Mouse (Mus musculus): Measurements from ENCODE around the gene Trip13. TPM values are rescaled to one million over a fixed set of nuclear protein-coding genes. Genes with fewer than 3 reads are reported as not detected.

Trip13 gene
- polyA plus RNA-seq (2015; fragmentation: Nextera tagmentation; extraction: Ambion mirVana) = 25.1 and 27.3 TPM in 2 replicates

DNA sequence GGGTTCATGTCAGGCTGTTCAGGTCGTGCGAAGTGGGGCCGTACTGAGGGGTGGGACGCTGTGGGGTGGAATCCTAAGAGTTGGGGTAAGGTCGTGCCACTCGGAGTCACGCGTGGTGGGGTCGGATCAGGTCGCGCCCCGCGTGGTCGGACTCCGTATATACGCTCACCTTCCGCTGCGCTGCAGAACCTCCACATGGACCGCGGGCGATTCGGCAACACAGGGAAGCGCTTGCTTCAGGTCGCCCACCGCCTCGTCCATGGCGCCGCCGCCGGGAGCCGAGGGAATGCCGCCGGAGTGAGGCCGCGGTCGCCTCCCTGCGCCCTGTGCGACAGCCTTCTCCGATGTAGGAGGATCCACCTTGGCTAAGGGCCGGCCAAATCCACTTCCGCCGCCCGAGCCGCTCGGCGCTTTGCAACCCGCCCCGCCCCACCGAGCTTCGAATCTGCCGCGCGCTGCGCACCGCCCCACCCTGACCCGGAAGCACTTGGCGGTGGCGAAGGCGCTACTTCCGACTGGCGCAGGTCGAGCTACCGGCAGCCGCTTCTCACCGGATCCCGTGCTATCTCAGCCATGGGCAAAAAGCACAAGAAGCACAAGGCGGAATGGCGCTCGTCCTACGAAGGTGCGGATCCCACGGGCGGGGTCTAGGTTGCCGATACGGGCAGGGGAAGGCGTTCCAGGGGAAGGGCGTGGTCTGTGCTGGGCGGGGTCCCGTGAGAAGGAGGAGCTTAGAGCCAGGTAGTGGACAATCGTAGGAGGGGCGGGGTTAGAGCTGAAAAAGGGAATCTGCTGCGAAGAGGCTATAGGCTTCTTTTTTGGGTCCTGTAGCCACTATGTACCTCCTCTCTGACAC, at the start of gene Trip13, which contains the start of gene Brd9:
Gene Trip13 (minus strand): TSS at position 464 of the 856 bp plus-strand sequence.
Gene Brd9 (plus strand): TSS at position 491 of the 856 bp plus-strand sequence.
- peak within 1 kb of the TSS; percentile 80 for H3K4me3 ChIP-seq (ENCODE audit: low read length)
- H3K4me1 ChIP-seq (ENCODE audit: control insufficient read depth, insufficient read depth, low read length) = peaks cover 8% of the 10 kb centered on the region
- H3K36me3 ChIP-seq (ENCODE audit: control insufficient read depth, insufficient read depth) = peaks cover 20% of the 10 kb centered on the region
- peak within 1 kb of the TSS; percentile 72 for H3K4me2 ChIP-seq (ENCODE audit: low read depth, low read length)
- H3K9me3 ChIP-seq (replicated peaks; ENCODE audit: control insufficient read depth, low read length) = no peaks in the 10 kb centered on the region
- H3K27ac ChIP-seq (ENCODE audit: low read length) = peak within 1 kb of the TSS; percentile 91
- WGBS = under 1% methylated on average over 82 of the region's 82 CpGs
- ATAC-seq (replicated peaks; ENCODE audit: extremely low read depth, insufficient read depth, low FRiP score) = peak; percentile 93
- no peaks in the 10 kb centered on the region for H3K27me3 ChIP-seq (ENCODE audit: control insufficient read depth, insufficient read depth, low read length)
- peak within 1 kb of the TSS; percentile 79 for H3K9ac ChIP-seq (ENCODE audit: low read length)

GRCm38 (mm10) chr13:73976935-73977334, 39.4 kb upstream of the Trip13 start:
- H3K9me3 ChIP-seq (replicated peaks; ENCODE audit: control insufficient read depth, low read length) = no peaks in the 10 kb centered on the region
- H3K9ac ChIP-seq (ENCODE audit: low read length) = no peak overlapping the region
- no peak overlapping the region for H3K4me2 ChIP-seq (ENCODE audit: low read depth, low read length)
- H3K36me3 ChIP-seq (ENCODE audit: control insufficient read depth, insufficient read depth) = no peaks in the 10 kb centered on the region
- H3K4me3 ChIP-seq (ENCODE audit: low read length) = no peak overlapping the region
- no peak overlapping the region for H3K27ac ChIP-seq (ENCODE audit: low read length)
- no peaks in the 10 kb centered on the region for H3K27me3 ChIP-seq (ENCODE audit: control insufficient read depth, insufficient read depth, low read length)
- no peak for ATAC-seq (replicated peaks; ENCODE audit: extremely low read depth, insufficient read depth, low FRiP score)
- 84% methylated on average over 5 of the region's 5 CpGs for WGBS
- no peaks in the 10 kb centered on the region for H3K4me1 ChIP-seq (ENCODE audit: control insufficient read depth, insufficient read depth, low read length)

- WGBS = 86% methylated on average over 3 of the region's 3 CpGs
- H3K27me3 ChIP-seq (ENCODE audit: control insufficient read depth, insufficient read depth, low read length) = no peaks in the 10 kb centered on the region
- H3K9me3 ChIP-seq (replicated peaks; ENCODE audit: control insufficient read depth, low read length) = no peaks in the 10 kb centered on the region
- H3K27ac ChIP-seq (ENCODE audit: low read length) = no peak overlapping the region
- H3K9ac ChIP-seq (ENCODE audit: low read length) = no peak overlapping the region
- no peaks in the 10 kb centered on the region for H3K36me3 ChIP-seq (ENCODE audit: control insufficient read depth, insufficient read depth)
- no peak overlapping the region for H3K4me2 ChIP-seq (ENCODE audit: low read depth, low read length)
- peaks cover 10% of the 10 kb centered on the region for H3K4me1 ChIP-seq (ENCODE audit: control insufficient read depth, insufficient read depth, low read length)
- H3K4me3 ChIP-seq (ENCODE audit: low read length) = no peak overlapping the region
- ATAC-seq (replicated peaks; ENCODE audit: extremely low read depth, insufficient read depth, low FRiP score) = no peak
These were observed 36.9 kb upstream of the Trip13 start for GRCm38 (mm10) chr13:73974523-73974922.

DNA sequence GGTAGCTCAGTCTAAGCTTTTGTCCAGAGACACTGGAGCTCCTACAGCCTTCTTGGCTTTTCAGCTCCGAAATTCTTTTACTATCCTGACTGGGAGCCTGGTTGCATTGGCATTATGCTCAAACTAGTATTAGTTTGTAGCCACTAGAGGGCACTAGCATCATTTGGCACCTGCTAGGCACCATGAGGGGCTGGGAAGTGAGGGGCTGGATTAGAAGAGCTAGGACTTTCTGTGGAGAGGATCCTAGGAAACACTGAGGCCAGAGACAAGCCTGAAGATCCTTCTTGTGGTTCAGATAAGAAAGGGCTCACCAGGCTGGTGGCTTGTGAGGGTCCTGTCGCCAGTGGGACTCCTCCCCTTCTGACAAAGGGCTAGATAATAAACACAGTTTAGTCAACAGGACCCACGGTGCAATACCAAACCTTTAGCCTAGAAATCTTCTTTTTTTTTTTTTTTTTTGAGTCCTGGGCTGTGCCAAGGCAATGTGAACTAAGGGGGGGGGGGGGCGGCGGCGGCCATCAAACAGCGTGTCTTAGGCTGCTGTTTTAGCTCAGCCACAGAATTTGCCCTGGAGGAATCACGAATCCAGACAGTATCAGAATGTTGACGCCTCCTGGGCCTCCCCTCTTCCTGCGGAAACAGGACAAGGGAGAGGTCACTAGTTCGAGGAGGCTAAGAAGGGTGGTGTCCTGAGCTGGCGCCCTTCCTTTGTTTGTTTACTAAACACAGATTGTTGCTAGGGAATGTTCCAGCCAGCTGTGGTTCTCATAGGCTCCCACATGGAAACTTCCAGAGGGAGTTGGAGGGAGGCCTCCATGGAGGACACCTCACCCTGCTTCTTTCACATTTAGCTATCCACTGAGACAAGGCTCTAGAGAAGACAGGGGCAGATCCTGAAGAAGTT, 33.2 kb upstream of the Trip13 start:
- Histone ChIP-seq H3K36me3 (ENCODE audit: control insufficient read depth, insufficient read depth) (no peaks in the 10 kb centered on the region), H3K27me3 (ENCODE audit: control insufficient read depth, insufficient read depth, low read length) (no peaks in the 10 kb centered on the region), H3K9ac (ENCODE audit: low read length) (peak overlapping the region; percentile 28; the same call in 1 of the 2 replicates), H3K9me3 (replicated peaks; ENCODE audit: control insufficient read depth, low read length) (no peaks in the 10 kb centered on the region), H3K4me1 (ENCODE audit: control insufficient read depth, insufficient read depth, low read length) (peaks cover 10% of the 10 kb centered on the region), H3K27ac (ENCODE audit: low read length) (peak overlapping the region; percentile 87), H3K4me2 (ENCODE audit: low read depth, low read length) (peak overlapping the region; percentile 59), H3K4me3 (ENCODE audit: low read length) (peak overlapping the region; percentile 27; the same call in 1 of the 2 replicates)
- ATAC-seq (replicated peaks; ENCODE audit: extremely low read depth, insufficient read depth, low FRiP score) = peak; percentile 90
- 8% methylated on average over 12 of the region's 12 CpGs for WGBS

DNA sequence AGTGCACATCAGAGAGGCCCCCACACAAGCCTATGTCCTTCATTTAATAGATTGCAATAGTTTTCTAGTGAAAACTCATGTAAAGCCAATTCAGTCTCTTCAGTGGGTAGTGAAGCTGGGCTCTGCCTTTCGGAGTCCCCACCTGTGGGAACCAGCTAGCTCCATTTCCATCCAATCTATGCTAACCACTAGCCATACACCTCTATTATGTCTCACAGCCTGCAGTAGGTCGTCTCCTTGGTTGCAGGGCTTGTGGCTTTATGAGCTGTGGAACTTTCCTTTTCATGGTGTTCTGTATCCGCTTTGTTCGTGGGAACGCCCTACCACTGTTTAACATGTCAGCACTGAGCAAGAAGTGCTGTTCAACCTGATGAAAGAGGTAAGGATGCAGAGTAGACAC, 26.0 kb upstream of the Trip13 start, which contains the start of gene Zdhhc11:
Gene Zdhhc11 (plus strand): TSS at position 301 of the 400 bp plus-strand sequence.
- H3K4me2 ChIP-seq (ENCODE audit: low read depth, low read length) = no peak within 1 kb of the TSS

GRCm38 (mm10) chr13:73961177-73961576, 23.6 kb upstream of the Trip13 start:
- Histone ChIP-seq H3K4me2 (ENCODE audit: low read depth, low read length) (no peak overlapping the region), H3K27me3 (ENCODE audit: control insufficient read depth, insufficient read depth, low read length) (no peaks in the 10 kb centered on the region), H3K27ac (ENCODE audit: low read length) (no peak overlapping the region), H3K4me3 (ENCODE audit: low read length) (no peak overlapping the region), H3K4me1 (ENCODE audit: control insufficient read depth, insufficient read depth, low read length) (no peaks in the 10 kb centered on the region), H3K36me3 (ENCODE audit: control insufficient read depth, insufficient read depth) (peaks cover 33% of the 10 kb centered on the region), H3K9me3 (replicated peaks; ENCODE audit: control insufficient read depth, low read length) (no peaks in the 10 kb centered on the region), H3K9ac (ENCODE audit: low read length) (no peak overlapping the region)
- 71% methylated on average over 4 of the region's 4 CpGs for WGBS
- no peak for ATAC-seq (replicated peaks; ENCODE audit: extremely low read depth, insufficient read depth, low FRiP score)

More for the DNA sequence above, 26.0 kb upstream of the Trip13 start, which contains the start of gene Zdhhc11:
- ATAC-seq (replicated peaks; ENCODE audit: extremely low read depth, insufficient read depth, low FRiP score) = no peak
- H3K27me3 ChIP-seq (ENCODE audit: control insufficient read depth, insufficient read depth, low read length) = no peaks in the 10 kb centered on the region
- H3K27ac ChIP-seq (ENCODE audit: low read length) = no peak within 1 kb of the TSS
- 88% methylated on average over 5 of the region's 5 CpGs for WGBS
- H3K36me3 ChIP-seq (ENCODE audit: control insufficient read depth, insufficient read depth) = peaks cover 21% of the 10 kb centered on the region
- H3K4me3 ChIP-seq (ENCODE audit: low read length) = no peak within 1 kb of the TSS
- H3K9ac ChIP-seq (ENCODE audit: low read length) = no peak within 1 kb of the TSS
- H3K4me1 ChIP-seq (ENCODE audit: control insufficient read depth, insufficient read depth, low read length) = no peaks in the 10 kb centered on the region
- no peaks in the 10 kb centered on the region for H3K9me3 ChIP-seq (replicated peaks; ENCODE audit: control insufficient read depth, low read length)

DNA sequence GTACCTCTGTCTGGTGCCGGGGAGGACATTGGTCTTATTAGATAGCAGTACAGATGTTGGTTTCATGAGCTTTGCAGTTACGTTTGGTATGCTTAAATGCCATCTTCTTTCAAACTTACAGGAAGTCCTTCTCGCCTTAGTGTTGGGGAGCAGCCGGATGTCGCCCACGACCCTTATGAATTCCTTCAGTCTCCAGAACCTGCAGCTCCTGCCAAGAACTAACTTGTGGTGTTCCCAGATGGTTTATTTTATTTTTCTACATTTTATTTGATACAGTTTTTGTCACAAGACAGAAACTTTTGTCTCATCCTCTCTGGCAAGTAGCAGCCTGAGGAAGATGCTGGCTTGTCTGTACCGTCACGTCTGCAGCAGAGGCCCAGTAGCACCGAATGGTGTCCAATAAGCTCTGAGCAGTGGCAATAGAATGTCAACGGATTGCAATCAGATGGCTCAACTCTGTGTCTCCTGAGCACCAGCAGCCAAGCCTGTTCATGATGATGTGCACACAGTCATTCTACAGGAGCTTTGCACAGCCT, 22.6 kb upstream of the Trip13 start:
- Histone ChIP-seq H3K4me3 (ENCODE audit: low read length) (no peak overlapping the region), H3K27ac (ENCODE audit: low read length) (no peak overlapping the region), H3K36me3 (ENCODE audit: control insufficient read depth, insufficient read depth) (peaks cover 42% of the 10 kb centered on the region), H3K4me1 (ENCODE audit: control insufficient read depth, insufficient read depth, low read length) (no peaks in the 10 kb centered on the region), H3K4me2 (ENCODE audit: low read depth, low read length) (no peak overlapping the region), H3K9me3 (replicated peaks; ENCODE audit: control insufficient read depth, low read length) (no peaks in the 10 kb centered on the region), H3K9ac (ENCODE audit: low read length) (no peak overlapping the region), H3K27me3 (ENCODE audit: control insufficient read depth, insufficient read depth, low read length) (no peaks in the 10 kb centered on the region)
- WGBS = 86% methylated on average over 10 of the region's 10 CpGs
- ATAC-seq (replicated peaks; ENCODE audit: extremely low read depth, insufficient read depth, low FRiP score) = no peak

- WGBS = 88% methylated on average over 5 of the region's 5 CpGs
These were observed 17.9 kb upstream of the Trip13 start for GRCm38 (mm10) chr13:73955531-73955930.

More at GRCm38 (mm10) chr13:73955531-73955930, 17.9 kb upstream of the Trip13 start:
- no peak overlapping the region for H3K9ac ChIP-seq (ENCODE audit: low read length)
- H3K4me1 ChIP-seq (ENCODE audit: control insufficient read depth, insufficient read depth, low read length) = no peaks in the 10 kb centered on the region
- H3K27me3 ChIP-seq (ENCODE audit: control insufficient read depth, insufficient read depth, low read length) = no peaks in the 10 kb centered on the region
- peaks cover 59% of the 10 kb centered on the region for H3K36me3 ChIP-seq (ENCODE audit: control insufficient read depth, insufficient read depth)
- no peak overlapping the region for H3K27ac ChIP-seq (ENCODE audit: low read length)
- no peak overlapping the region for H3K4me3 ChIP-seq (ENCODE audit: low read length)
- H3K9me3 ChIP-seq (replicated peaks; ENCODE audit: control insufficient read depth, low read length) = no peaks in the 10 kb centered on the region
- no peak overlapping the region for H3K4me2 ChIP-seq (ENCODE audit: low read depth, low read length)
- ATAC-seq (replicated peaks; ENCODE audit: extremely low read depth, insufficient read depth, low FRiP score) = no peak
